Mouse (Mus musculus) urinary bladder, adult 18-20 months (tissue): ENCODE results near the gene Sinhcaf.
"Not testable (repeated sequence)": the region's sequence is repeated elsewhere in the genome, so short reads cannot be mapped to it uniquely, and the experiment has no call there.

Source experiments
- DNase-seq, 2 experiments: peaks; one replicate each; pipeline ENCODE4 v3.0.0; 2022; ENCODE audit warnings: low spot score in 2 of 2, mixed read lengths in 2 of 2

The Sinhcaf gene

DNA sequence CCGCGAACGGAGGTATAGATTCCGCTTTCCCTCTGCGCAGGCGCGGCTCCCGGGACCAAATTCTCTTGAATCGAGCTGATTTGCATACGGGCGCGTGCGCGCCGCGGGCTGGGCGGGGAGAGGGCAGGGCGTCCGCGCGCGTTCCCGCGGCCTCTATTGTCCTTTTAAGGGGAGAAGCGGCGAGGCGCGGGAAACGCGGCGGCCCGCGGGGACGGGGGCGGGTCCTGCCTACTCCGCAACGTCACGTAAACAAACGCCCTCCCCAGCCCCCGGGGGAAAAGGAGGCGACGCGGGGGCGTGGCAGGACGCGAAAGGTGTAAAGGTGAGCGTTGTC lies at the start of gene Sinhcaf:
Gene Sinhcaf (minus strand): TSS at position 59 of the 334 bp plus-strand sequence.
- peak; percentile 96 to 99 for DNase-seq

DNA sequence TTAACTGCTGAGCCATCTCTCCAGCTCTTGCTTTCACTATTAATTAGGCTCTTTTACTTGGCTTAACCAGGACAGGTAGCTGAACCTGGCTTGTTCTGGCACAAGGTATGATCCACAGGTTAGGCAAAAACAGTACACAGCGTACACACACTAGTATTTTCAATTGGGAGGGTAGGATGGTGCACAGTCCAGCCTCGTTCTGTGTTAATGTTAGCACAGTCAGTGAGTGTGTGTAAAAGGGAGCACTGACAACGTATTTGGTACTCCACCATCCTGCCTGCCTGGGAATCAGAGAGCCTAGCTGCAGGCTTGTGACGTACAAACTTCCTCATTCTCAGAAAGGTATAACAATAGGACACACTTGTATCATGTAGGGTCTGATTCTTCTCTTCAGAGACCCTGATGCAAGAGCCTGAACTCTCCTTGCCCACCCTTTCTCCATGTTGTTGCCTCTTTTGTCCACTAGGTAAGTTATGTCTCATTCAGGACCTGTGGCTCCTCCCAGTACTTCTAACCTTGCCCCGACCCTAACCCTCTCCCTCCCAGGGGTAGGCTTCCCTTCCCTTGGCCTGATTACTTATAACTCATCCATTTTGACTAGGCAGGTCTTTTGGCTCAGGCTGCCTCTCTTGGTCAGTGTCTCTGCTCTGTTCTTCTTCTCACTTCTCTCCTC lies 48.2 kb upstream of the Sinhcaf start:
- no peak for DNase-seq

DNA sequence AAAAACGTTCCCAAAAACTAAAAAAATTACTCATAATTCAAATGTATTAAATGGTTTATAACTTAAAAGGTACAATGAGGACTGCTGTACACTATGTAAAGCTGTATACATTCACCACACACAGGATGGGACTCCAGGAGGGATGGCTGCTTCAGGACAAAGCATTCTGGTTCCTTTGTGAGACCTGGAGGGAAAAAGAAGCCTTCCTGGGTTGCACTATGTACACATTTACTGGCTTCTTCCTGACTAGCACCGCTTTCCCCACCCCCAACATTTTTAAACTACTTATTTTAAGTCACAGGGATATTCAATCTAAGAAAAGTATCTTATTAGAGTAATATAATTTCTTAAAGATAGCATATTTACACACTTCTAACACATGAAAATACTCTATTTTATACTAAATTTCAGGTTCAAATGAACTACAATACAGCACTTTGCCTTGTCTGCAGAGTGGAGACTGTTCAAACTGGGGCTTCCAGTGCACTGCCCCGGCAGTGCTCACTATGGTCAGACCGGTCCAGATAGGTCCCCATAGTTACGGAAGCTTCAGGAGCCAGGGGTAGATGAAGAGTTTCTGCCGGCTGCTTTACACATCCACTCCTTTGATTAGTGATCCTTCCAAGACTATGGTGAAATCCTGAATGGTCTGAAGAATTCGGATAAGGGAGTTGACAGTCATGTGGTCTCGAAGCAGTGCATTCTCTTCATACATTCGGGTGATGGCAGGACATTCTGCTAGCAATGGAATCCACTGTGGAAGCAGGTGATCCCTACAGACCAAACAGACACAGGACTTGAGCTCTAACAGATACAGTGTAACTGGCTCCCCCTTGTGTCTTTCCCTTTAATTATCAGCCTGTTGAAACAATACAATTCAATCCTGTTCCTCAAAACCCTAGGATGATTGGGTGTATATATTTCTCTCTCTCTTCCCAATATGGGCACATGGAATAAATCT lies 47.1 kb upstream of the Sinhcaf start:
- no peak for DNase-seq

DNA sequence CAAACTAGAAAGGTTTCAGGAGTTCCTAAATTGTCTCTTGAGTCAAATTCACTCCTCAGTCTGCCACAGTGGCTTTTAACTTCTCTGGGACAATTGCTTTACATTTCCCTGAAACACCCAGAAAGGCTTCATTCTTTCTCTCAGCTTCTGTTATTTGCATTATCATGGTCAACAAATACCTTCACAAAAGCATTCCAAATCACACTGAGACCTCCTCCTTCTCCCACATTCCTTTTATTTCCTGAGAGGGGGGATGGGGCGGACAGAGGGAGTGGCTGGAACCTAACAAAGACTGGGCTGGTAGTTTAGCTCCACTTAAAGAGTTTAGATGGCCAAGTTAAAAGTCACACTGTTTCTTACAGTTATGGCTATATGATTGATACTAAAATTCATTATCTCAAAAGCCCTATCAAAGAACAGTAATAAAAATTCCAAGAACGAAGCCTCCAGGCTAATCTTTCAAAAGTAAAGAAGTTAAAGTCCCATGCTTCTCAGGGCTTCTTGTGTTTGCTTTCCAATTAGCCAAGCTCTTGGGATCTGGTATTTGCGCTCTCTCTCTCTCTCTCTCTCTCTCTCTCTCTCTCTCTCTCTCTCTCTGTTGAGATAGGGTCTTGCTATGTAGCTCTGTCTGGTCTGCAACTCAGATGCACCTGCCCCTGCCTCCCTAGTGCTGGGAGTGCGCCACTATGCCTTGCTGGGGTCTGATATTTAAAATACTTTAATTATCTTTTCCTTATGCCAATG lies 46.3 kb upstream of the Sinhcaf start:
- DNase-seq, result no peak

DNA sequence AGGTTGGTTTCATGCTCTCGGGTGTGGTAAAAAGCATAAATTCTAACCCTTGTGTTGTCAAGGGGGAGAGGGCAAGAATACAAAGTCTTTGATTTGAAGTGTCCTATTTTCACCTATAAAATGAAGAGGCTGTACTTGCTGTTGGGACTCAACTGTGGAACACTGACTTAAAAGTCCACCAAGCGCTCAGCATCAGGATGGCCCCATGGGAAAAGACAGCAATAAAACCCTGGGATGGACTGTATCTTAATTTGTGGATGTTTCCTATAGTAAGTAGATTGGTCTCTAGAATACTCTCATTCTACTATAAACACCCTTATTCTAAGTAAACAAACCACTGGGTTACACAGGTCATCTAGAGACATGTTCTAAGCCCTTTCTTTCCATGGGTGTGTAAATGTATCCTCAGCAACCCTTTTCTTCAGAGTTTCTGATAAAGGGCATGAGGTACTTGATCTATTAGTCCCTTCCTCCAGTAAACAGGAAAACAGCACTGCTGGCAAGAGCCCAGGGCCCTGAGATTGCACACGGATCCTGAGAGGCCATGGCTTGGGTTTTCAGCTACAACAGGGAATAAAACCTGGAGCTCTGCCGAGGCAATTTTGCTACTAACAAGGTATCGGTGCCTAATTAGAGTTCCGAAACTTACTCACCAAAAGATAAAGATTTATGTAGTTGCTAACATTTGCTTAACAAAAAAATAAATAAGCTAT lies 45.5 kb upstream of the Sinhcaf start:
- DNase-seq, result no peak

DNA sequence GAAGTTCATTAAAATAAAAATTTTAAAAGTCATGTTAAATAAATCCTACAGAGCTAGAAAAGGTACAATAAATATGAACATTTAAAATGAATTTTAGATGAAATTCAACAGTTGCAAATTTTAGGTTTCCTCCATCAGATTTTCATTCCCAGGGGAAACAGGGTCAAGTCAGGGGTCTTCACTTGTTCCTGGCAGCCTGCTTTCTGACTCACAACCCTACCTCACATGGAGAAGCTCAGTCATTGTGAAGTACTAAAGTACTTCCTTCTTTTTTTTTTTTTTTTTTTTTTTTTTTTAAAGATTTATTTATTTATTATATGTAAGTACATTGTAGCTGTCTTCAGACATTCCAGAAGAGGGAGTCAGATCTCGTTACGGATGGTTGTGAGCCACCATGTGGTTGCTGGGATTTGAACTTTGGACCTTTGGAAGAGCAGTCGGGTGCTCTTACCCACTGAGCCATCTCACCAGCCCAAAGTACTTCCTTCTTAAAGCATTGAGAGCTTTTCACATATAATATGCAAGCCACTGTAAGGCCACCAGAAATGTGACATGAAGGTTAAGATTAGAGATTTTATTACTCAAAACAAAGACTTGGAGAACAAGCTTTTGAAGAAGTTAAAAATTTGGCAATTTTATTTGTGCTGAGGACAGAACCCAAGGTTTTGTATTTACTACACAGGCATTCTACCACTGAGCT lies 43.7 kb upstream of the Sinhcaf start:
- DNase-seq, result not testable (repeated sequence)

DNA sequence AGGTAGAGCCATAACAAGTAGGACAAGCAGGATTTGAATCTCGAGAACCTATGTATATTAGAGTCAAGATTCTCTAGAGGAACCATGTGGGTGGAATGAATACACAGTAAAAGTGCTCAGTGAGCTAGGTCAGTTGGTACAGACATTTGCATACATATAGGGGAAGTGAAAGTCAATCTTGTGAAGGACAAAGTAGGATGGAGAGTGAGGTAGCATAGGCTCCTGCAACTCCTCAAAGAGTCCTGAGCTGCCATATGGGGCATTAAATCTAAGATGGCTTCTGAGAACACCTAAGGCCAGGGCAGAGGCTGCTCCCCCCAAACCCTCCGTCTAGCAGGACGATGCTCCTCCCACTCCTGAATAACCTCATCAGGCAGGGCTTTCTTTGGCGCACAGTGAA lies 39.7 kb upstream of the Sinhcaf start:
- DNase-seq, result no peak

DNA sequence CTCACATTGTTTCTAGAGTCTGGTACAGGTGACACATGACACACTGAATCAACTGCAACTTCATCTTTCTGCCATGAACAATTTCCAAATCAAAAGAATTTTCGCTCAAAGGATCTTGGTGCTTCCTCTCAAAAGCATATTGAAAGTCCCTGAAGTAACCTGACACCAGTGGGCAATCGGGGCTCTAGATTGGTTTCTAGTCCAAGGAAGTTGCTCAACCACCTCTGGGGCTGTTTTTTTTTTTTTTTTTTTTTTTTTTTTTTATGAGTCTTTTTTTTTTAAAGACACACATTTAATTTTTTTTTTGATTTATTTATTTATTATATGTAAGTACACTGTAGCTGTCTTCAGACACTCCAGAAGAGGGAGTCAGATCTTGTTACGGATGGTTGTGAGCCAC lies 34.2 kb upstream of the Sinhcaf start:
- no peak for DNase-seq

DNA sequence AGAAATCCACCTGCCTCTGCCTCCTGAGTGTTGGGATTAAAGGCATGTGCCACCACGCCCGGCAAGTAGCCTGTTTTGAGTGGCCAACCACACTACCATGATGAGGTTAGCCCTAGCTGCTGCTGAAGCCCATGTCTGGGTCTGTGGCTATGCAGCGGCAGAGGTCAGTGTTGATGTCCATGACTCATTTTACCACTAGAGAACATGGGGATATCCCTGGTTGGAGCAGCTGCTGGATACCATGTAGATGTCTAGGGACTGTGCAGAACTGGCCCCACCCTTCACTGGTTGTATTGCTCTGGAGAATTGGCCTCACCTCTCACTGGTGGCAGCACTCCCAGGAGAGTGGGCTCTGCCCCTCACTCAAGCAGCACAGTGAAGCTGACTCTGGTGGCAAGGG lies 28.8 kb upstream of the Sinhcaf start:
- no peak for DNase-seq

DNA sequence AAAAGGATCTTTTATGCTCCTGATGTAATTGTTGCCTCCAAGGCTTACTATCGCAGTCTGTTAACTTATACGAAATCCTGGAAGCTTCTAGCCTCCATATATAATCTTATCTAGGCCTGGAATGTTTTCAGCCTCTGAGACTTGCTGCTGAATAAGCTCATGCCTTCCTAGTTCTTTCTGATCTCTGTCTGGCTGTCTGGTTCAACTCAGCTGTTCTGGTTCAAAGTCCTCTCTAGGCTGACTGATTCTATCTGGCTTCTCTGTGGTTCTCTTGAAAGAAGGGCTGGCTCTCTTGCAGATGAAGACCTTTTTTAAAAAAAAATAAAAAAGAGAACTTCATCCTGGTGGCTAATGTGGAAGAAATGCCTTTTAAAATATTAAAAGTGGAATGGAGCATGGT lies 26.6 kb upstream of the Sinhcaf start:
- DNase-seq, result no peak

DNA sequence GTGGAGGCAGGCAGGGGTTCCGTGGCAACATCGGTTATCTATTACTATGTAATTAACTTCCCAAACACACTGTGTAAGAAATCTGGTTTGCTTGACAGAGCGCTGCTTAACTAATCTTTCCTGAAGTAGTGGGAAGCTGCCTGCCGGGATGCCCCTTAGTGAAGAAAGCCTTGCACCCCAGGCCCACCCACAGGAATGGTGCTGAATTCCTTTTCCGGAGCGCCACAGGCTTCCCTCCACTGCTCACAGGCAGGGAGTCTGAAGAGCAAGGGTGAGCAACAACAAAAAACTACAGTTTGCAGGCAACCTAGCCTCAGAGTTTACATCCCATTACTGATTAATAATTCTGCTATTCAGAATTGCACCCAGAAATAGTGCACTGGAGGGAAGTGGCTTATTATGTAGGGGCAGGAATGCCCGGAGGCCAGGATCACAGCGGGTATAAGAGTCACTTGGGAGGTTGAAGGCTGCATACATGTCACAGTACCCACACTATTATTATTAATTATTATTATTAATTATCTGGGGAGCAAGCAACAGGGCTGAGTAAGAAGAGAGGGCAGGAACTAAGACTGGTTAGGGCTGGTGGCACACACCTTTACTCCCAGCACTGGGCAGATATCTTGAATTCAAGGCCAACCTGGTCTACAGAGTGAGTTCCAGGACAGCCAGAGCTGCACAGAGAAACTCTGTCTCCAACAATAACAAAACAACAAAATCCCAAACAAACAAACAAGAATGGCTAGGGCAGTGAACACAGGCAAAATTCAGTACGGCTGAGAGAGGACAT lies 26.0 kb upstream of the Sinhcaf start:
- DNase-seq, result no peak

DNA sequence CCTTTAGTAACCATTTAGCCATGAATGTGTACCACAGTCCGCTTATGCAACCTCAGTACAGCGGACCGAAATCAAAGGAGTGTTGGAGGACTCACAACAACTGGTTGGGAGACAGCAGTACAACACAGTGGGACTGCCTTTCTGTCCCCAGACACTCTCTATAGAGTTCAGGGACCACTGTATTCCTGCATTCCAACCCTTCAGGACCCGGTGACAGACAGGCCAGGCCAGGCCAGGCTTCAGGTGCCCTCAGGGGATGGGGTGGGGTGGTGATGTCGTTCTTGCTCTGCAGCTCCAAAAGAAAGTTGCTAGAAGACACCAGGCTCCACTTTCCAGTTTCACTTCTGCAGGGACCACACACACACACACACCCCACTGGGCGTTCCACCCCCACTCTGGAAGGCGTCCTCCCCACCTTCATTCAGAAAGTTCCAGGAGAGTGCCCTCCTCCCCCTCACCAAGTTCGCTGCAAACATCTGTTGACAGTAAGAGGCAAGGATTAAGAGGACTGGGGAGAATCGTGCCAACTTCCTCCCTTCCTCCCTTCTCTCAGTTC lies 25.2 kb upstream of the Sinhcaf start:
- DNase-seq, result no peak

DNA sequence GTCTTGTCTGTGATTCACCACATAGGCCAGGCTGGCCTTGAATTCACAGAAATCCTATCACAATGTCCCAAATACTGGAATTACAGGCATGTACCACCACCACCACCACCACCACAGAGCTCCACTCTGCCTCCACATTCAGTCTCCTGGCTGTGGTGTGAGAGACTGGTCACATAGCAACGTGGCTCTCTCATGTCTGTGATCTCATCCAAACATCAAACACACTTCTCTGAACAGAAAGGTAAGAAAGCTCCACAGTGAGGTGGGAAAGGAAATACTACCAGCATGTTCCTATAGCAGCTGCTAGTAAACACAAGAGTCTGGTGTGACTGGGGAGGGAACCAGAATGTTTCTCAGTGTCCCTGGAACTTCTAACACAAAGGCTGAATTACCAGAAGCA lies 15.0 kb upstream of the Sinhcaf start:
- DNase-seq, result no peak

DNA sequence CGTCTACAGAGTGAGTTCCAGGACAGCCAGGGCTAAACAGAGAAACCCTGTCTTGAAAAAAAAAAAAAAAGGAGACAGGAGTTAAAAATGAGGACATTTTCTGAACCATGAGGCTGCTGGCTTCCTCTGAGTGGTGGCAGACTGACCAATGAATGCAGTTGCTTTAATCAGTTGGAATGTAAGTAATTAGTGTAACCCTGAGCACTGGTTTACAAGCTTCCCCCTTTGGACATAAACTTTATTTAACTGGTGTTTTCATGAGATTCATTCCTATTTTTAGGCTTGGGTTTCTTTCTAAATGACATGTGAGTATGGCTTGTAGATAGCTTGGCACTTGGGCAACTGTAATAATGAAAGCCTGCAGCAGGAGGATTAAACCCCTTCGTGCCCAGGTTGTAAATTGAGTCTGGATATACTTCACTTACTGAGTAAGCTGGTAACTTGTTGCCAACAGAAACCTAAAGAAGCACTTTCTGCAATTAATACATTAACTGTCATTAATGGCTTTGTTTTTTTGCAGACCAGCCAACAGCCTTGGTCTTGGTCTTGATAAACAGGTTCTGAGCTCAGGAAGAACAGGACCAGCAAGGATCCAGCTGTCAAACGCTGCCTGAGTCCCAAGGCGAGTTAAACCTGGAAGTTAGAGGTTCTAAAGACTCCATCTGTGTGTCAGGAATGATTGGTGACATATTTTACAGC lies 13.4 kb upstream of the Sinhcaf start:
- DNase-seq, result no peak

DNA sequence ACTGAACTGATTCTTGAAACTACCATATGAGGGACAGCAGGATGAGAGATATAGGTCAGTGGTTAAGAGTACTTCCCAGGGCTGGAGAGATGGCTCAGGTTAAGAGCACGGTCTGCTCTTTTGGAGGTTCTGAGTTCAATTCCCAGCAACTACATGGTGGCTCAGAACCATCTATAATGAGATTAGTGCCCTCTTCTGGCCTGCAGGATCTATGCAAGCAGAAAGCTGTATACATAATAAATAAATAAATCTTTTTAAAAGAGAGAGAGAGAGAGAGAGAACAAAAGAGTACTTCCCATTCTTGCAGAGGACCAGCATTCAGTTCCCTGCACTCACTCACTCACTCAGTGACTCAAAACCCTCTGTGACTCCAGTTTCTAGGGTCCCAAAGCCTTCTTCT lies 12.4 kb upstream of the Sinhcaf start:
- DNase-seq, result no peak

DNA sequence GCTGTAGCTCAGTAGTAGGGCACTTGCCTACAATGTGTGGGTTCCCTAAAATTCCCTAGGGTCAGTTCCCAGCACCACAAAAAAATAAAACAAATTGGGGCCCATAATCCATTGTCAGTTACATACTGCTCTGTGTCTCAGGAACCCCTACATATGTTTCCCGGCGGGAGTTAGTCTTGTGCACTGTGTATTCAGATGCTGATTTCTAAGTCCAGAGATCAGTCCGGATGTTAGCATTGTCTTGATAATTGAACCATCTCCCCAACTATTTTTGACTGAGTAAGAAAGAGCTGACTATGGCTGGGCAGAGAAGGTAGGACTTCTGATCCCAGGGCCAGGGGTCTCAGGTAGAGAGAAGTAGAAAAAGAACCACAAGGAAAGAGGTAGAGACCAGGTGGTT lies 10.8 kb upstream of the Sinhcaf start:
- no peak for DNase-seq

DNA sequence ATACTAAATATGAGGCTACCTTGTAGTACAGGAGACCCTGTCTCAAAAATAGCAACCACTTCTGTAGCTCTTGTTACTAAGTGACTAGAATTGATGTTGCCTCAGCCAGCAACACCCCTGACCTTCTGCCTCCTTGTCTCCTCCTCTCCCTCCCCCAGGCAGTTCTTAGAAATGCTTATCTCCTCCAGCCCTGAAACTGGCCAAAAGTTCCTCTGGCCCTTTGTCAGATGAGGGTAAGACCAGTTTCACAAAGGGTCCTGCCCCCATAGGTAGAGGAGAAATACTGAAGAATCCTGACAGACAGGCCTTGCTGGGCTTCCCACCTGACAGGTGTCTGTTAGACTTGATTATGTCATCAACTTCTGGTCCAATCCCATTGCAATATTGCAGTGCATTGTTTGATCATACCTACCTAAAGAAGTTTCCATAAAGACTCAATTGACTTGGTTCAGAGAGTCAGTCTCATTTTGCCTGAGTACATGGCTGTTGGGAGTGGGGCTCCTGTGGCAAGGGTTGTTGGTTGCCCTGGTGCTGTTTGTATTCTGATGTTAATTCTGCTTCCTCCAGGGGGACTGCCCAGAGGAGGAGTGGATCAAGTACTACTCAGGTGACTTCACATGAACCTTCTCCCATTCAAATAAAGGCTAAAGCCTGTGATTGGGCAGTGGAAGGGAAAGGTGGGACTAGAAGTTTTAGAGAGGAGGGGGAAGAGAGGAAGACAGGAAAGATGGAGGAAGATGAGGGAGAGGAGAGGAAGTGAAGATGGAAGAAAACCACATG lies 9.6 kb upstream of the Sinhcaf start:
- DNase-seq, result no peak

DNA sequence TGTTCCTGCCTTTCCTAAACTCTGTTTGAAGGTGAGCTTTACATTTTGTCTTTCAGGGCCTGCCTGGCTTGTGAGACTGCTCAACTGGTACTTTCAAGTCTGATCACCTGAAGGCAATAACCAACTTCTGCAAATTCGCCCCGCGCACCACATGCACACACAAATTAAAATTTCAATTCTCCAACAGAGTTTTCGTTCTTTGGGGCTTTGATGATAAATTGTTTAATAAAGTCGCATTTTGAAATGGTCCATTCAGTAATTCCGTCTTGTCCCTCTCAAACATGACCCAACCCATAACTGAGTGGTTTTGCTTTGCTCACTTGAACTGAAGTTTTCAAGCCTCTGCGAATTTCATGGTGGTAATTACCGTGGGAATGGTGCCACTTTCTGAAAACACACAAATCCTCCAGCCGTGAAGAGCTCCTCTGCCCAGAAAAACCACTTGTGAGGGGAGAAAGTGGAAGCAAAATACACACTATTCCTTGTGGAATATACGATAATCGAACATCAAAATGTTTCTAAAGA lies 676 bp upstream of the Sinhcaf start:
- DNase-seq, result no peak
